10 mouse cellular contexts compared by ENCODE assay signal in the genomic region with DNA sequence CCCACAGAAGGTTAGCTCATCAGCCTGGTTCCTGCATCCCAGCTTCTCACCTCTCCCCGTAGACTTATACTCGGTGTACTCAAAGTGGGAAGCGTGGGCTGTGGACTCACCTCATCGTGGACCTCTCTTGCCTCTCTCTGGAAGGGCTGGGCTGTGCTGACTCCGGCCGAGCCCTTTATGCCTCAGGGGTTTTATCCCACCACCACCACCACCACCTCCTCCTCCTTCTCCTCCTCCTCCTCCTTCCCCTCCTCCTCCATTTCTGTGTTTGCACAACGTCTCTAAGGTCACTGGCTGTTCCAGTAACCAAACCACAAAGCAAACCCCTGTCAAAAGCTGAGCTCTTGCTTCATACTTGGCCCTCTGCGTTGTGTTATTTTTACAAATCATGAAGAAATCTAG. TPM values are rescaled to one million over a fixed set of nuclear protein-coding genes. Genes with fewer than 3 reads are reported as not detected.
DNase-seq lines count a peak whose midpoint lies in the region; ATAC-seq and TF ChIP-seq lines count a peak whose summit lies in the region.
"Had no signal": no experiment of that assay in that cellular context is flagged by ENCODE, and none has a peak within 500 bp of the region (broad histone marks: within the 10 kb centered on the region; RNA-seq: fewer than 3 reads in every experiment).

A gene (minus strand): TSS at position 273 of the 402 bp plus-strand sequence.

- no peak within 1 kb of the TSS for H3K4me2 ChIP-seq in stomach, embryonic 15.5 days
- no peak within 1 kb of the TSS for H3K4me2 ChIP-seq in midbrain, embryonic 14.5 days (ENCODE audit: low read length)
- H3K4me2 ChIP-seq: hindbrain, embryonic 15.5 days had no signal

- no peak for TF ChIP-seq CTCF in liver, adult 2 months (IDR thresholded peaks at IDR 0.05; ENCODE audit: low read depth, low read length)
- TF ChIP-seq CTCF in lung, adult 2 months (IDR thresholded peaks at IDR 0.05; ENCODE audit: insufficient read depth, low read length) = no peak

- TF ChIP-seq POLR2A in liver, adult 2 months (IDR thresholded peaks at IDR 0.05; ENCODE audit: extremely low read depth, insufficient read depth, low read length) = peak; percentile 92
- TF ChIP-seq POLR2A in lung, adult 2 months (IDR thresholded peaks at IDR 0.05; ENCODE audit: borderline replicate concordance, extremely low read depth, low read depth, low read length) = peak; percentile 80; the same call in 1 of the 2 replicates

- 10% methylated on average over 8 of the region's 8 CpGs for WGBS in liver, adult 2 months
- WGBS in lung, adult 2 months = 38% methylated on average over 8 of the region's 8 CpGs
- WGBS in stomach, embryonic 15.5 days = 55% methylated on average over 8 of the region's 8 CpGs
- 74% methylated on average over 8 of the region's 8 CpGs for WGBS in midbrain, embryonic 14.5 days

- peak within 1 kb of the TSS; percentile 86 for H3K27ac ChIP-seq in liver, adult 2 months (replicated peaks; ENCODE audit: insufficient read depth, low read depth, low read length)
- H3K27ac ChIP-seq in stomach, embryonic 15.5 days = no peak within 1 kb of the TSS
- H3K27ac ChIP-seq in midbrain, embryonic 14.5 days (replicated peaks; ENCODE audit: low read depth, low read length) = no peak within 1 kb of the TSS
- H3K27ac ChIP-seq: hindbrain, embryonic 15.5 days had no signal

- H3K9ac ChIP-seq in liver, adult 2 months (ENCODE audit: low read depth, low read length) = peak within 1 kb of the TSS; percentile 78
- no peak within 1 kb of the TSS for H3K9ac ChIP-seq in stomach, embryonic 15.5 days
- H3K9ac ChIP-seq in midbrain, embryonic 14.5 days (replicated peaks; ENCODE audit: low read length) = no peak within 1 kb of the TSS
- H3K9ac ChIP-seq: hindbrain, embryonic 15.5 days had no signal

- DNase-seq in liver, adult 2 months (ENCODE audit: extremely low read depth, low read depth, low spot score) = peak; percentile 96
- DNase-seq in liver = no peak
- peak; percentile 52 for DNase-seq in lung, adult 2 months
- DNase-seq in left cerebral cortex, adult 8-10 months (ENCODE audit: low spot score in 2 of 2) = no peak
- no peak for DNase-seq in midbrain, embryonic 14.5 days
- DNase-seq in kidney, adult 11 months = no peak

- no peaks in the 10 kb centered on the region for H3K27me3 ChIP-seq in liver, adult 2 months (ENCODE audit: control insufficient read depth, insufficient read depth, low read length)
- H3K27me3 ChIP-seq in stomach, embryonic 15.5 days (replicated peaks) = no peaks in the 10 kb centered on the region
- H3K27me3 ChIP-seq in midbrain, embryonic 14.5 days (ENCODE audit: control insufficient read depth, insufficient read depth, low read length) = no peaks in the 10 kb centered on the region
- H3K27me3 ChIP-seq: hindbrain, embryonic 15.5 days; Patski had no signal

- peaks cover 9% of the 10 kb centered on the region; the same call in 1 of the 2 replicates for H3K79me2 ChIP-seq in liver, adult 2 months (ENCODE audit: control insufficient read depth, insufficient read depth, low read length)

- peak within 1 kb of the TSS; percentile 87 for H3K4me3 ChIP-seq in liver, adult 2 months (ENCODE audit: insufficient read depth, low read depth, low read length)
- peak within 1 kb of the TSS; percentile 66 for H3K4me3 ChIP-seq in lung, adult 2 months (replicated peaks; ENCODE audit: extremely low read depth, low read depth, low read length)
- no peak within 1 kb of the TSS for H3K4me3 ChIP-seq in stomach, embryonic 15.5 days (replicated peaks)
- no peak within 1 kb of the TSS for H3K4me3 ChIP-seq in midbrain, embryonic 14.5 days (replicated peaks; ENCODE audit: low read depth, low read length)
- H3K4me3 ChIP-seq: hindbrain, embryonic 15.5 days had no signal

- ATAC-seq in erythroblast, adult 5-6 weeks (replicated peaks; ENCODE audit: low FRiP score, poor library complexity, severe bottlenecking) = no peak
- ATAC-seq in stomach, embryonic 15.5 days (ENCODE audit: insufficient read depth, low FRiP score, low read depth) = no peak
- no peak for ATAC-seq in midbrain, embryonic 14.5 days (ENCODE audit: low FRiP score, low TSS enrichment)
- ATAC-seq: Patski had no signal

- no peaks in the 10 kb centered on the region for H3K9me3 ChIP-seq in stomach, embryonic 15.5 days
- no peaks in the 10 kb centered on the region for H3K9me3 ChIP-seq in midbrain, embryonic 14.5 days (ENCODE audit: control insufficient read depth, low read length)
- H3K9me3 ChIP-seq: hindbrain, embryonic 15.5 days had no signal

- peaks cover 24% of the 10 kb centered on the region; the same call in 1 of the 2 replicates for H3K36me3 ChIP-seq in liver, adult 2 months (ENCODE audit: control insufficient read depth, insufficient read depth, low read length)
- H3K36me3 ChIP-seq in stomach, embryonic 15.5 days = no peaks in the 10 kb centered on the region
- no peaks in the 10 kb centered on the region for H3K36me3 ChIP-seq in midbrain, embryonic 14.5 days (ENCODE audit: control insufficient read depth, insufficient read depth, low read length)
- H3K36me3 ChIP-seq: hindbrain, embryonic 15.5 days had no signal

- H3K4me1 ChIP-seq in liver, adult 2 months (ENCODE audit: control insufficient read depth, insufficient read depth, low read length) = peaks cover 17% of the 10 kb centered on the region
- no peaks in the 10 kb centered on the region for H3K4me1 ChIP-seq in lung, adult 2 months (ENCODE audit: control insufficient read depth, insufficient read depth, low read length)
- H3K4me1 ChIP-seq in stomach, embryonic 15.5 days = no peaks in the 10 kb centered on the region
- H3K4me1 ChIP-seq in midbrain, embryonic 14.5 days (ENCODE audit: control insufficient read depth, insufficient read depth, low read length) = no peaks in the 10 kb centered on the region
- H3K4me1 ChIP-seq: hindbrain, embryonic 15.5 days had no signal

RNA-seq across cellular contexts. Expression of the gene that starts here (rescaled TPM):
- 2,096 and 2,327 TPM in 2 replicates for total RNA-seq in liver, adult 2 months (2014; rRNA removed)
- polyA plus RNA-seq in liver, adult 2 months (2012; rRNA removed) = 2,417 and 2,600 TPM in 2 replicates
- total RNA-seq in erythroblast, adult 5-6 weeks (2015; ENCODE audit: low replicate concordance) = 99.9 and 127 TPM in 2 replicates
- total RNA-seq in erythroblast, adult 5-6 weeks (2017; ENCODE audit: low replicate concordance) = 102 and 125 TPM in 2 replicates
- 1,054 and 1,299 TPM in 2 replicates for polyA plus RNA-seq in lung, adult 2 months (2012; rRNA removed)
- polyA plus RNA-seq in stomach, embryonic 15.5 days (2015; fragmentation: Nextera tagmentation; extraction: Ambion mirVana) = 12.6 and 14.8 TPM in 2 replicates
- total RNA-seq in left cerebral cortex, adult 8-10 months (2022) = under 1 TPM in 1 of 4 experiments, not detected in 3; 0.28 TPM
- not detected in 2 replicates for polyA plus RNA-seq in midbrain, embryonic 14.5 days (2014; fragmentation: Nextera tagmentation; extraction: Ambion mirVana)

Comparison
In these comparisons a context has a peak if more than half of its experiments do, and no peak if none do; other contexts are left out.
1. RNA of the gene that starts here (total RNA-seq): 2,096 to 2,327 TPM in liver, adult 2 months and 99.9 to 127 TPM in erythroblast, adult 5-6 weeks; 0.28 TPM in left cerebral cortex, adult 8-10 months; every median in the first group is over 10 times any median in the second.
2. RNA of the gene that starts here (total RNA-seq): 2,096 to 2,327 TPM in liver, adult 2 months; 99.9 to 127 TPM in erythroblast, adult 5-6 weeks; every median in the first group is over 10 times any median in the second.
3. RNA of the gene that starts here (polyA plus RNA-seq): 2,417 to 2,600 TPM in liver, adult 2 months and 1,054 to 1,299 TPM in lung, adult 2 months; 12.6 to 14.8 TPM in stomach, embryonic 15.5 days and not detected in midbrain, embryonic 14.5 days; every median in the first group is over 10 times any median in the second.
4. DNase-seq: peak in liver, adult 2 months (single experiment) and lung, adult 2 months (single experiment); none in liver (single experiment), left cerebral cortex, adult 8-10 months (0 of 2), midbrain, embryonic 14.5 days (single experiment) and kidney, adult 11 months (single experiment).
5. H3K4me3 ChIP-seq: peak in liver, adult 2 months (single experiment) and lung, adult 2 months (single experiment); none in stomach, embryonic 15.5 days (single experiment) and midbrain, embryonic 14.5 days (single experiment).